Mouse (Mus musculus): ENCODE results near the gene Cdh3.

The Cdh3 gene

DNA sequence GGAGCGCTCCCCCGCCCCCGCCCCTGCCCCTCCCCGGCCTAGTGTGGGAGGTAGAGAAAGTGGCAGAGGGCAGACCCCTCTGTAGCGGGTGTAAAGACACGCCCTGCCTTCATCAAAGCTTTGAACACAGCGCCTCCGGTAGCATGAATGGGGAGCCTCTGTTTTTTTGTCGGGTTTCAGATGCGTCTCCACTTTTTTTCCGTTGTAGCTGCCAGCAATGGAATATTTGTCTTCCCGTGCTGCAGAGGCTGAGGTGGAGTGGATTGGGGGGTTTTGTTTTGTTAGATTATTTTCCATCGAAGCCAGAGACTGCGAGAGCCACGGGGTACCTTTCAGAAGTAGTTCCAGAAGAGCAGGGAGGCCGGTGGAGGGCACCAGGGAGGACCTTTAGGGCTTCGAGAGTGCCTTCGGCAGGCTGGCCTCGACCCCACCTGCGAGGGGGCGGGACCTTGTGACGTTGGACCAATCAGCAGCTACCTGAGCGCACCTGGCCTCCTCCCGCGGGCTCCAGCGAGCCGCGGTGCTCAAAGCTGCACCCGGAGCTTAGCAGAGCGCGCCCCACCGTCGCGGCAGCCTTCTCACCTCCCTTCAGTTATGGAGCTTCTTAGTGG is at the start of gene Cdh3:
Gene Cdh3 (plus strand): TSS at position 527 of the 611 bp plus-strand sequence.
- DNase-seq, result peak; percentile 49 to 66

DNA sequence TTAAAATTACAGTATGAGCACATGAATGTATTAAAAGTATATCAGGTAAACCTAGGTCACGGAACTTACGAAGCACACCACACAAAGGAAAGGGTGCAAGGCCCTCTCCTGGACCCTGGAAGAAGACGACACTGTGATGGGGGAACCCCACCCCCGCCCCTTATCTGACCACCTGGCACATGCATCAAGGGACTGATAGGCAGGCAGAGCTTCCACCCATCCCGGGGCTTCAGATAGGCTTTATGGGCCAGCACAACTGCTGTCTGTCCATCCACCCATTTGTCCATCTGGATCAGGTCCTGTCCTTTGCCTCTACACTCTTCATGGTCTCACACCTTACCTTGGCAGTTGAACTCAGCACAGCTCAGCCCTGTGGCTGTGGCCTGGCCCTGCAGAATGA is 48.6 kb upstream of the Cdh3 start:
- no peak for DNase-seq

DNA sequence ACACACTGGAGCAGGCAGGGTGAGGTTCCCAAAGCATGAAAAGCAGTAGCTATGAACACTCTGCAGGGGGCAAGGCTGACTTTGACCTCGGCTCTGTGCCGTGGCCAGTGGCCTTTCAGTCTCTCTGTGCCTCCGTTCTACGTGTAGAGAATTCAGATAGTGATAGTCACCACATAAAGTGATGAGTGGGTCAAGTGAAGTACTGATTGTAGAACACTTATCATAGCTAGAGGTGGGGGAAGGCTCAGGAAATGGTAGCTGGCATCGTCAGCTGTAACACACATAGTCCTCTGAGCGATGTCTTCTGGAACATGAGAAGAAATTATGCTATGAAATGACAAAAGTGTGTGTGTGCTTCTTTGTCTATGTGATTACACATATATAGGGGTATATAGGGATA is 46.9 kb upstream of the Cdh3 start:
- DNase-seq, result no peak

DNA sequence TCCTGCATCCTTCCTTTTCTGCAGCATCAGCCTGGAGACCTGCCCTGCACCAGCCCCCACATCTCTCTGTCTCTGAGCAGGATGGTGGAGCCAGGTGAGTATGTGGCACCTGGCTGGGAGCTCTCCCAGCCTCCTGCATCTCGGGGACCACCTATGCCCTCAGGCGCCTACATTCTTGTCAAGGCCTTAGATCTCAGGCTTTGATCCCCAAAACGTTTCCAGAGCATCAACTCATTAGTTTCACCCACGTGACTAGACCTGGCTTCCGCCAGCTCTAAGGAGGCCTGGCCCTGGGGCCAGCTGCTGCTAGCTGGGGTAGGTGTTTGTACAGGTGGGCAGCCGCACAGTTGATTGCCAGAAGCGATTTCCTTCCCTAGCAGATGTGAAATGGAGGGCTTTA is 41.2 kb upstream of the Cdh3 start:
- DNase-seq, result no peak

DNA sequence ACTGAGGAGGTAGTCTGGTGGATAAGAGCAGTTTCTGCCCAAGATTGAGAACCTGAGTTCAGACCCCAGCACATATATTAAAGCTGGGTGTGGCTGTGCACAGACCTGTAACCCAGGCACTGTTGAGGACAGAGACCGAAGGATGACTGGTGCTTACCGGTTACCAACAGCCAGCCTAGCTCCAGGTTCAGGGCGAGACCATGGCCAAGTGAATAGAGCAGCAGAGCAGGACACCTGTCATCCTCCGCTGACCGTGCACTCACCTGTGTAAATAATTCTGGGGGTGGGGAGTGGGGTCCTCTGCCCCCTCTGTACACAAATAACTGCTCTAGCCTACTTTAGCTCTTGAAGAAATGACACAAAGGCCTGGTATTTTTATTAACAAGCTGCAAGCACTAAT is 36.7 kb upstream of the Cdh3 start:
- DNase-seq, result no peak

DNA sequence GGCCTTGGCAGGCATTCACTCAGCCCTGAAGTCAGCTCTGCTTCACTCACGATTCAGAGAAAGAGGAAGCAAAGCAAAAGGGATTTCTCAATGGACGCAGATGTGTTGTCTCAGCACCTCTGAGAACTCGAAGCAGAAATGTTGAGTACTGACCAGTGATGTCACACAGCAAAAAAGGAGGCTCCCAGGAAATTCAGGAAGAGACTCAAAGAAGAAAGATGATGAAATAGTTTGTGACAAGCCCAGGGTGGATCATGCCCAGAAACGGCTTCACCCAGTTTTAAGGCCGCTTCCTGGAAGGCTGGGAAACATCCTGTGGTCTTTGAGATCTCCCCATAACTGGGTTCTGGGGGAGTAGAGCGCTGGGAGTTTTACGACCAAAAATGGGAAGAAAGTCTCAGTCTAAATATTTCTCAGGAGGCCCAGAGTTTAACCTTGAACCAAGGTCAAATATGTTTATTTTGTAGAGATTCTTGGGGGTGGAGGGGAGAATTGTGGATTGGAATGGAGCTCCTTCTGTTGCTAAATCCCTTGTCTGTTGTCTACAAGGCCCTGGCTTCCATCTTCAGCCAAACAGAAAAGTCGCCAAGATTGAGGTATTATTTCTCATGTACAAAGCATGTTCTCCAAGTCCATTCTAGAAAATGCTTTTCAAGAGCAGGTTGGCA is 10.5 kb upstream of the Cdh3 start, which contains the start of gene 6030452D12Rik:
Gene 6030452D12Rik (plus strand): TSS at position 505 of the 668 bp plus-strand sequence.
- DNase-seq, result no peak

DNA sequence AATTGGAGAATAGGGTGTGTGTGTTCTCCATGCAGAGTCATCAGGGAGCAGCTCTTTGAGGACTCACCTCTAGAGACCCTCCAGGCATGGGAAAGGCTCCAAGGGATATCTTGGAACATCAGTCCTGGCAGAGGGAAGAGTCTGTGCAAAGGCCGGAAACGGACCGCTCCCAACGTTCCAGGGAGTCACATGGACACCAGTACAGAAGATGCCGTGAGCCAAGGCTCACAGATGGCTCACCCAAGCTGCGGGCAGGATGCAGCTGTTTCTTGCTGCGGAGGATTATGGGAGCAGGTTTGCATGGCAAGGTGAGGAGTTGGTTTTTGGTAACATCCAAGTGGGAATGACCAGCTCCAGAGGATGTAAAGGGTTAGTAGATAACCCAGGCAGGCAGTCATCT is 6.5 kb upstream of the Cdh3 start:
- peak in 1 of 2 experiments; percentile 34 for DNase-seq

DNA sequence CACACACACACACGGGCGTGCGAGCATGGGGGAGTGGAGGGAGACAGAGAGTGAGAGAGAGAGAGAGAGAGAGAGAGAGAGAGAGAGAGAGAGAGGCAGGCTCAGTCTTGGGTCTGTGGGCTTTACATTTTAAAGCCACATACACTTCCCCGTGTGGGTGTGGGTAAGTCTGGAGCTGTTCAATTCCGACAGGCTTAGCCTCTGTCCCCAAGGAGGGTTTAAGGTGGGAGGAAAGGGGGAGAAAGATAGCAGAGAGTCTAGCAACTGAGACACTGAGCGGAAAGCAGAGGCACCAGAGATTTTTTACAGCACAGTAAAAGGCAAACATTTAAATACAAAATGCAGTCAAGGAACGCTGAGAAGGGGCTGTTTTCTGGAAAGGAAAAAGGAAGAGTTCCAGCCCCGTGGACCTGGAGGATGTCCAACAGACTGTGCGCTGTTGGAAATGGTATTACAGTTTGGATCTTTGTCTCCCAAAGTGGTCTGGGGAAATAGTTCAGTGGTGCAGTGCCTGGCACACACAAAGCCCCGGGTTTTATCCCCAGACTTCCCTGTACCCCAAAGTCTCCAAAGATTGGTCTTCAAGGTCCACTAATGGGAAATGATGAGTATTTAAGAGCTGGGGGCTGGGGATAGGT is 5.2 kb upstream of the Cdh3 start:
- peak; percentile 17 to 26 for DNase-seq

DNA sequence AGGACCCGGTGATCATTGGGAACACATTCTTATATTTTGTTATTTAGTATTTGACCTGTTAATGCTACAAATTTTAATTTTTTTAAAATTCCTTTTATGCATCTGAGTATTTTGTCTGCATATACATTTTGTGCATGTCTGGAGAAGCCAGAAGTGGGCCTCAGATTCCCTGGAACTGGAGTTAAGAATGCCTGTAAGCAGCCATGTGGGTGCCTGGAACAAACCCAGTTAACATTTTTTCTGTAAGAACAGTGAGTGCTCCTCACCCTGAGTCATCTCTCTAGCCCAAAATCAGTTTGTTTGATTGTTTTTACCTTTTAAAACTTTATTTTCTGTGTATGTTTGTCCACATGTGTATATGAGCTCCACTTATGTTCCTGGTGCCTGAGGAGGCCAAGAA is 4.6 kb upstream of the Cdh3 start:
- no peak for DNase-seq

DNA sequence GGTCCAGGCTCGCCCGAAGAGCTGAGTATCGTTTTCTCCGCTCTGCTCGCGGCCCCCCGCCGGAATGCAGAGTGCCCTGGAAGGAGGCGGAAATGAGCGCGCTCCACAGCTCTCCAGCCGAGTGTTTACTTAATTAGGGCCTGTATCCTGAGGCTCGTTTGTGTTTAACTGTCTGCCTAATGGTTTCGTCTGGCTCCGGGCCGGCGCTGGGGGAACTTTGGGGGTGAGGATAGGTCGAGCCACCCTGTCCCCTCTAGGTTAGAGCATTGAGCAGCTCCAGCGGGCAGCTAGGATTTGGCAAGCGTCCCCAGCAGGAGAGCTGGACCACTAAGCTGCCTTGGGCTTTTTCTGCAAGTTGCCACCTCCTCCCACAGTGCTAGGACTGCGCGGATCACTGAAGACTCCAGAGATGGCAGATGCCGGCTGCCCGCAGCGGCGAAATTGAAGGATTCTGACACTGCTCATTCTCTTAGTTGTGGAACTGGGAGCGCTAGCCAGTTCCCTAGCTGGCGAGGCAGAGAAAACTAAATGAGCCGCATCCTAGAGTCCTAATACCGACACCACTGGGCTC is 2.8 kb upstream of the Cdh3 start:
- peak; percentile 70 to 74 for DNase-seq

DNA sequence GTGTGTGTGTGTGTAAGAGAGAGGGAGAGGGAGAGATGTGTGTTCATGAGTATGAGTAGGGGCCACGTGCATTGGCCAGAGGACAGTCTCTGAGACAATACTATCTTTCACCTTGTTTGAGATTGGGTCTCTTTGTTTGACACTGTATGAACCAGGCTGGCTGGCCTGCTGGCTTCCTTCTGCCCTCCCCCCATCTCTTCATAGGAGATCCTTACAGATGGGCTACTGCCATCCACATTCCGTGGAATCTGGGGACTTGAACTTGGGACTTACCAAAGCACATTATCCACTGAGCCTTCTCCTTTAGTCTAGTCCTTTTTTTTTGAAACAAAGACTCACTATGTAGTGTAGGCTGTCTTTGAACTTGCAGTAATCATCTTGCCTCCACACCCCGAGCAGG is 2.2 kb upstream of the Cdh3 start:
- DNase-seq, result no peak

DNA sequence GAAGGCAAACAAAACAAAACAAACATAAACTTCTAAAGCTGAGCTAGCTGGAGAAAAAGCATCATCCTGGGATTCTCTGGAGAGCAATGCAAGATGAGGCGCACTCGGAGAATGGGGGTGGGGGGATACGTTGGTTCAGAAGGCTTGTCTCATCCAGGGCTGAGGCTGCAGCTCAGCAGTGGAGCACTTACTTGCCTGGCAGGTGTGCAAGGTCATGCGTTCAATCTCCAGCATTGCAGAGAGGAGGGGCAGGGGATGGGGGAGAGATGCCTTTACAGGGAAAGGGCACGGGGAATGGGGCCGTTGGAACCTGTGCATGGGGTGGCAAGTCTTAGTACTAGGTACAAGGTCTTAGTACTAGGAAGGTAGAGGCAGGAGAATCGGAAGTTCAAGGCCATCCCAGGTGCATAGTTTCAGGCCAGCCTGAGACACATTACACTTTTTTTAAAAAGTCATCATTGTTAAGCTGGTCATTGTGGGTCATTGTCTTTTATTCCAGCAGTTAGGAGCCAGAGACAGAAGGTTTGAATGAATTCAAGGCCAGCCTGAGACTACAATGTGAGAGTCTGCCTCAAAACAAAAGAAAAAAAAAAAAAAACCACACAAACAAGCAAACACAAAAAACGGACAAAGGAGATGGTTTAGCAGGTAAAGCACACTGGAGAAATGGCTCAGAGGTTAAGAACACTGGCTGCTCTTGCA is 1.5 kb upstream of the Cdh3 start:
- no peak for DNase-seq

DNA sequence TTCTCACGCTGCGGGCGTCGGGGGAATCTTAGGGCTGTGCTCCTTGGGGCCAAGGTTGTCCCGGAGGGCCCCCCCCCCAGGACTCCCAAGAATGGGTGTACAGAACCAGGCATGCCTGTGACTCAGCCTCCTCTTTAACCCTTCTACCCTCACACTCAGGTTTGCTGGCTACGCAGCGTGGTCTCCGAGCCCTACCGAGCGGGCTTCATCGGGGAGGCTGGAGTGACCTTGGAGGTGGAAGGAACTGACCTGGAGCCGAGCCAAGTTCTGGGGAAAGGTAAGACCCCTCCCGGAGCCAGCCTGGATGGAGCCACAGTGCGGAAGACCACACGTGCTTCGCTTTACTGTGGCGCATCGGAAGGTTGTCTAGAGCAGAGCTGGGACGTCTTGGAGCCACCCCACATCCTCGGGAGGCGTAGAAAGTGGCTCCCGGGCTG is 392 bp downstream of the Cdh3 start:
- DNase-seq, result peak; percentile 33 to 36

DNA sequence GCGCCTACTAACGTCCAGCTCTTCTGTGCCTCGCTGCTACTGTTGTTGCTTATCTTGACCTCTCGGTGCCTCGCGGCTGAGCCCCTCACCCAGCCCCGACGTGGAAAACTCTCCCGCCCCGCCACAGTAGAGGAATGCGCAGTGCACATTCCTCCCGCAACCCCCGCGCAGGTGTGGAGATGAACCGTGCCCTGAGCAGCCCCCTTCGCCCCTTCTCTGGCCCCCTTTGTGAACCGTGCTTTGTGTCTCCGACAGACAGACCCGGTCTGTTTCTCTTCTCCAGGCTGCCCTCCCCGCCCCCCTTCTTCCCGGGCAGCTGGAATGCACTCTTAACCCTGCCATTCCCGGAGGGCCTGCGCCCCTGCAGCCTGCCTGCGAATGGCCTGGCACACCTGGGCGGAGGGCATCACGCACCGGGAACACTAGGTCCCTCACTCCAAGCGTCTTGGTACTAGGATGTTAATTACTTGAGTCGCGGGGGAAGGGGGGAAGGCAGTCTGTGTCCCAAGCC is 895 bp downstream of the Cdh3 start:
- DNase-seq, result peak in 1 of 2 experiments; percentile 18

DNA sequence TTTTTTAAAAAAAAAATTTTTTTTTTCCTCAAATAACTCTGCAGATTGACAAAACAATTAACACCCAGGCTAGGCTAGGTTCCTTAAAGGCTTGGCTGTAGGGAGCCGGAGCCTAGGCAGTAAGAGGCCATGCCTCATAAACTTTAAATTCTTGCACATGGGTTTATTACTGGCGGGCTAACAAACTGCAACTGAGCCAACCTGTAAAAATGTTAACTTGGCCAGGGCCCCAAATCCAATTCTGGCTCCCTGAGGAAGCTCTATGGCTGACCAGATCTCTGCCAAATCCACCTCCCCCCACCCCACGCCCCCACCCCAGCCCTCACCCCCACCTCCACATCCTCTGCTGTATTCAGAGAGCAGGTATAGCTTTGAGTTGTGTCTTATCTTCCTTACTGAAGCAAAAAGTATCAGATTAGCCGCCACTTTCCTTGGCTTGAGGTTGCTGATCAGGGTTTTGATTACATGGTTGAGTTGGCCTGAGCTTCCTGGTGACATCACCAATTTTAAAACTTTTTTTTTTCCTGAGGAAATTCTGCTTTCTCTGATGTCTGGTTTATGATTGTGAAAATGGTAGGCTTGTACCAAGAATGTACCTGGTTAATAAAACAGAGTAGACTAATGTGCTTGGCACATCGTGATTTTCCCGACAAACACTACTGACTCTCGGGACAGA is 1.9 kb downstream of the Cdh3 start:
- peak; percentile 36 to 46 for DNase-seq

DNA sequence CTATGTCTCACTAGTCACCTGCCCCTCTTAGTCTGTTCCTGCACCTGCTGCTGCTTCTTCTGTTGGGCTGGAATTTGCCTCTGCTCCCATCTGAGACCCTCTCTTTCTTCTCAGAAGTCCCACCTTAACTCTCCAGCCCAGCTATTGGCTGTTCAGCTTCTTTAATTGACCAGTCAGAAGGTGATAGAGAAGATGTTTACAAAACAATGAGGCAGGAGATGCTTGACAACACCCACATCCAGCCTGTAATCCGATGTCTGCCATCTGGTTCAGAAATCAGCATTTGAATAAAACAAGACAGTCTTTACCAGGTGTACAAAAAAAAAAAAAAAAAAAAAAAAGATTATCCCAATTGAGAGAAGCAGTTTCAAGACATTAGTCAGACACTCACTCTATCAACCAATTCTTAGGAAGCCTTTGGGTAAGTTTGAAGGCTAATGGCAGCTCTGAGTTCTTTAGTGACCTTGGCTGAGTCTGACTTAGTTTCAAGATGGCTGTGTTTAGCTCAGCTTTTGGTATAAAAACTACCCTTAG is 5.3 kb downstream of the Cdh3 start:
- DNase-seq, result no peak

DNA sequence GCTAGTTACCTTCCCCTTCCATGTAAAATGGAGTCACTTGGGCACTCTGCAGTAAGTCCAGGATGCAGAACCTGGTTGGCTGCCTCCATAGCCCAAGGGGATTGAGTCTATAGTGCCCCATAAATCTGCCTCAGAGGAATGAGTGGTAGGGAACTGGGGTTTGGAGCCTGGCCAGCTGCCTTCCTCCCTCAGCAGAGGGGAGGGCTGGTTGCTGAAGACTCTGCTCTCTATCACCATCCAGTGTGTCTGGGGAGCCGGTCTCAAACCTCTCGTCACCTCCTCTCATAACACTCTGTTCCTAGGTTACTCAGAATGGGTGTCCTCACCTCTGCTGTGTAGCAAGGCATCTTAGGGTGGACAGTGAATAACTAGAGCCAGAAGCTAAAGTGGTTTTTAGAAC is 5.9 kb downstream of the Cdh3 start:
- DNase-seq, result no peak

DNA sequence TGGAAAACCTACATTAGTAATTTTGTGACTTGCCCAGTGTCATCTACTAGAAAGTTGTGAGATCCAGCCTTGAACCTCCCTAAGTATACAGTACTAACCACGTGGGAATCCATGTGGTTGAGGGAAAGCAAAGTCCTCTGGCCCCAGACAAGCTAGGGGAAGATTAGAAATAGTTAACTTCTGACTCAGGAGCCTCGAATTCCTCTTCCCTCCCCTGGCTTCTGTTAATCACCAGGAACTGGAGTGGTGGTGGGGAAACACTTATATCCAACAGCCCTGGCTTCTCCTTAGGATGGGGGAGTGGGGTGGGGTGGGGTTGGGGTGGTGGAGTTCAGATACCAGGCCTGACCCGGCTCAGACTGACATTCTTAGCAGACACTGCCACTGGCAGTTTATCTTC is 8.1 kb downstream of the Cdh3 start:
- no peak for DNase-seq

DNA sequence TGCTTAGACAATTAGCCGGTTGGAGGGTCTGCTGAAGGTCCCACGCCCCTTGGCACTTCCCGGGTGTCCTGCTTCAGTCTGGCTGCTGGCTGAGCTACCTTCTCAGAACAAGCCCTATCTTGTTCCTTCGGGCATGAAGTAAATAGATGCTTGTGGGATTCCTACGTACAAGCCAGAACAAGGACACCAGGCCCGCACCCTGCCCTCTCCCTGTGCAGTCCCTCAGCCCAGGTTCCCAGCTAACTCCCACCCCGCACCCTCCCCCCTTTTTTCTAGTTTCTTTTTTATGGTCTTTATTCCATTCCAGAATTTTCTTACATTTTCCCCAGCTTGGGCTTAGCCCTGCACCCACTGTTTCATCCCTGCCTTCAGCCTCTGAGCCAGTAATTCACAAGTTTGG is 9.9 kb downstream of the Cdh3 start:
- no peak for DNase-seq

DNA sequence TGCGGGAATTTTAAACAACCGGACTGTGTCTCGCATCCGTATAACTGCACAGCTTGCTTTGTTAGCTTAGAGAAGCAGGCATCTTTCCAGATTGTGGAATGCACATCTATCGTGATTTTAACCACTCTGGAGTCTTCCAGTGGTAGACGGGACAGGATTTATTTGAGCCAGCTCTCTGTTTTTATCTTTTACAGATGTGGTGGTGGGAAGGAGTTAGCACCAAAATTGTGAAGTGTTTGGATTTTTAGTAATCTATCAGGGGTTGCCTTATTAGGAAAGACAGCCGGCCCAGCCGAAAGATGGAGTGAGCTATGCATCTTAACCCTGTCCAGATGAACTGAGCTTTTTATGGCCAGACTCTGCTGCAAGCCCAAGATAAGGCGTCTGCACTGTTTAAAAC is 11.2 kb downstream of the Cdh3 start:
- no peak for DNase-seq

DNA sequence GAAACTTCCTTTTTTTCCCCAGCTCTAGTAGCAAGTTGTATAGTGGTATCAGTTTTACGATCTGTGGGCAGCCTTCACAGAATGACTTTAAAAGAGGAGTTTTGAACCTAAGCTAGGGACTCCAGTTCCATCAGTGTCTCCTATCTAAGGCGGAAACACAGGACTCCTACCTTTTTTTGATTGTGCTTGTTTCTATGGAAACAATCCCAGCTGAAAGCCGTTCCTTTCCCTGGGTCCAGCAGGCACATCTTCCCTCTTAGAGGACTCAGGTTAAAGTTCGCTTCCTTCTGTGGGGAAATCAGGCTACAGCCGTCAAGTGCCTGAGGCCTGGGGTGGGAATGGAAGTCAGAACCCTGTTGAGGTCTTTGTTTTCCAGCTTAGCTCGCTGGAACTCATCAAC is 16.0 kb downstream of the Cdh3 start:
- no peak for DNase-seq

Measured in cerebellum, postnatal 10 days (tissue).